18 mouse cellular contexts compared by ENCODE assay signal in the genomic region with DNA sequence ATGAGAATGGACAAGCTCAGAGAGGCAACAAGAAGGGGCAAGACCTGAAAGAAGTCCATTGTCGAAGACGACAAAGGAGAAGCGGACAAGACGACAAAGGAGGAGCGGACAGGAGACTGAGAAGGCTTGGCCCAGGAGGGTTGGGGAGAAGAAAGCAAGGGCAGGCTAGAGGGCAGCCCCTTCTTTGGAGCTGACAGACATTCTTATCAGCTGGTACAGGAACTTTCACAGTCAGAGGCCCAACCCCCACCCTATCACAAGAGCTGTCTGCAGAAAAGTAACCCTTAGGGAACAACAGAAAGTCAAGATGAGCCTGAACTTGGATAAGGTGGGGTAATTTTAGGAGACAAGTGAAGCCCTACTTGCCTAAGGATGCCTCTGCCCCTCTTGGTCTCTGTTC.
"Had no signal": no experiment of that assay in that cellular context is flagged by ENCODE, and none has a peak within 500 bp of the region (broad histone marks: within the 10 kb centered on the region; RNA-seq: fewer than 3 reads in every experiment).

No protein-coding gene starts in this region.

- H3K4me2 ChIP-seq: limb, embryonic 12.5 days; limb, embryonic 15.5 days; liver, embryonic 15.5 days; midbrain, embryonic 11.5 days had no signal

- DNase-seq: kidney, adult 18-20 months; kidney, adult 9 months; kidney, postnatal 14 days; kidney, postnatal 4 days; left cerebral cortex, postnatal 4 days; lung, adult 2 months; lung, postnatal 14 days; lung, postnatal 4 days; midbrain, embryonic 14.5 days; right cerebral cortex, postnatal 14 days; right cerebral cortex, postnatal 4 days; thymus, adult 18-20 months; thymus, postnatal 4 days had no signal

- H3K4me3 ChIP-seq: limb, embryonic 12.5 days; limb, embryonic 15.5 days; liver, embryonic 15.5 days had no signal

- H3K27ac ChIP-seq: limb, embryonic 12.5 days; limb, embryonic 15.5 days; liver, embryonic 15.5 days; stomach, postnatal 0 days had no signal

- H3K27me3 ChIP-seq: liver, embryonic 15.5 days had no signal

- H3K9me3 ChIP-seq: limb, embryonic 15.5 days; liver, embryonic 15.5 days had no signal

- H3K9ac ChIP-seq: limb, embryonic 12.5 days; limb, embryonic 15.5 days; liver, embryonic 15.5 days had no signal

- H3K4me1 ChIP-seq: liver, embryonic 15.5 days had no signal

- H3K36me3 ChIP-seq: limb, embryonic 12.5 days; limb, embryonic 15.5 days; liver, embryonic 15.5 days had no signal
